Mouse (Mus musculus): Measurements from ENCODE around the gene Edc3. TPM values are rescaled to one million over a fixed set of nuclear protein-coding genes. Genes with fewer than 3 reads are reported as not detected.

The Edc3 gene
- total RNA-seq, 2 experiments from 2014 or later: 3.7 to 5.5 TPM

DNA sequence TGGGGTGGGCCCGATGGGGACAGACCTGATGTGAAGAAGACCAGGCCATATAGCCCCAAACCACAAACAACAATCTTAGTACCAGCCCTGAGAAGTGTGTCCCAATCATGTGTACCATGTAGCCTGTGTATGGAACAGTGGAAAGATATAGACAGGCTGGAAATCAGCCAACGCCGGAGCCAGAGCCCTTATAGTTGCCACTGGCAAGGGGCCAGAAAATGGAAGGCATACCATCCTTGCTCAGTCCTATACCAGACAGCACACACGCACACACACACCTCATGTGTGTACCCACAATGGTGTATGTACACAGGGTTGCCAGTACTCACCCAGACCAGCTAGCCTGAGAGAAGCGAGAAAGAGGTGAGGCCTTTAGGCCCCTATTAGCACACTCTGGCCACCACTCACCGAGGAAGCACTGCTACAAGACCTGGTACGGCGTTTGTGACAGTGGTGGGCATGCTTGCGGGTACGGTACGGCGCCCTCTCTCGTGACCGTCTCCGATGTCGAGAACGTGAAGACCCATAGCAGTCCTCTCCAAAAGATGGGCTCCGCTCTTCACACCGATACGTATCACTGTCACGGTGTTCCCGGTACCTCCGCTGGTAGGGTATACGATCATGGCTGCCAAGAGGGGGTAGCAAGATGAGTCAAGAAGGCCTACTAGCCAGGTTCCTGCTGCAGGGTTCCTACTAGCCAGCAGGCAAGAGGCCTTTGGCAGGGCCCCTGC, 52.2 kb downstream of the Edc3 start:
- ATAC-seq (ENCODE audit: poor library complexity, severe bottlenecking): no peak

GRCm38 (mm10) chr9:57761563-57762551, 53.5 kb downstream of the Edc3 start:
- no peak for ATAC-seq (ENCODE audit: poor library complexity, severe bottlenecking)

GRCm38 (mm10) chr9:57762563-57762991, 54.2 kb downstream of the Edc3 start:
- ATAC-seq (ENCODE audit: poor library complexity, severe bottlenecking): 0 out of 2 replicates have a peak, but pooled peaks have one; percentile 14

DNA sequence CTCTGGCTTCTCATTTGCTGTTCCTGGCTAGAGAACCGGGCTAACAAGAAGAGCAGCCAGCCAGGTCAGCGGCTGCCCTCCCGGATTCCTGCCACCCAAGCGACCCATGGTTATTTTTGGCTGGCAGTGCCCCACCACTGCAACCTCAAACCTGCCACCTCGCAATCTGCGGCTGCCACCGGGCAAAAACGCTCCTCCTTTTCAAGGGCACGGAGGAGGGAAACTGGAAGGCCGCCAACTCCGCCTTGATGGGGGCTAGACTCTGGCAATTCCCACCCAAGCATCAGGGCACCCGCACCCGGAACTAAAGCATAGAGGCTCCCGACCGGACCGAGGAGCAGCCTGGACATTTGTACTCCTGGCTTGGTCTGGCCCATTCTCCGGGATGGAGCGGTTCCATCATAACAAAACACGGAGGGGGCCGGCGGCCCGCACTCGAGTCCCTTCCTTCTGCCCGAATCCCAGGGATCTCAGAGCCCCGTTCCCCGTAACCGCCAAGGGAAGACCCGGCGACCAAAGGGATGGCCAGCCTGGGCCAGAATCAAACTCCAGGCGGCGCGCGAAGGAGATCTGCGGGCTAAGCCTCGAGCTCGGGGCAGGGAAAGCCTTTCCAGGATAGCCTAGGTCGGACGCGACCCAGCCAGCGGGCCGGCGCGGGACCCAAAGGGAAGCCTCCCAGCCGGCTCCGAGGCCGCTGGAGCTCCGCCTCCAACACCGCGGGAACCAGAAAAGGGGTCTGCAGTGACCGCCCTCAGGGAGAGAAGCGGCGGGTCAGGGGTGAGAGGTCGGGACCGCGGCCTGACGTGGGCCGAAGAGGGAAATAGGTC, 56.0 kb downstream of the Edc3 start:
- peak; percentile 4 for ATAC-seq (ENCODE audit: poor library complexity, severe bottlenecking)

GRCm38 (mm10) chr9:57764974-57765363, 56.6 kb downstream of the Edc3 start:
- peak; percentile 82 for ATAC-seq (ENCODE audit: poor library complexity, severe bottlenecking)

DNA sequence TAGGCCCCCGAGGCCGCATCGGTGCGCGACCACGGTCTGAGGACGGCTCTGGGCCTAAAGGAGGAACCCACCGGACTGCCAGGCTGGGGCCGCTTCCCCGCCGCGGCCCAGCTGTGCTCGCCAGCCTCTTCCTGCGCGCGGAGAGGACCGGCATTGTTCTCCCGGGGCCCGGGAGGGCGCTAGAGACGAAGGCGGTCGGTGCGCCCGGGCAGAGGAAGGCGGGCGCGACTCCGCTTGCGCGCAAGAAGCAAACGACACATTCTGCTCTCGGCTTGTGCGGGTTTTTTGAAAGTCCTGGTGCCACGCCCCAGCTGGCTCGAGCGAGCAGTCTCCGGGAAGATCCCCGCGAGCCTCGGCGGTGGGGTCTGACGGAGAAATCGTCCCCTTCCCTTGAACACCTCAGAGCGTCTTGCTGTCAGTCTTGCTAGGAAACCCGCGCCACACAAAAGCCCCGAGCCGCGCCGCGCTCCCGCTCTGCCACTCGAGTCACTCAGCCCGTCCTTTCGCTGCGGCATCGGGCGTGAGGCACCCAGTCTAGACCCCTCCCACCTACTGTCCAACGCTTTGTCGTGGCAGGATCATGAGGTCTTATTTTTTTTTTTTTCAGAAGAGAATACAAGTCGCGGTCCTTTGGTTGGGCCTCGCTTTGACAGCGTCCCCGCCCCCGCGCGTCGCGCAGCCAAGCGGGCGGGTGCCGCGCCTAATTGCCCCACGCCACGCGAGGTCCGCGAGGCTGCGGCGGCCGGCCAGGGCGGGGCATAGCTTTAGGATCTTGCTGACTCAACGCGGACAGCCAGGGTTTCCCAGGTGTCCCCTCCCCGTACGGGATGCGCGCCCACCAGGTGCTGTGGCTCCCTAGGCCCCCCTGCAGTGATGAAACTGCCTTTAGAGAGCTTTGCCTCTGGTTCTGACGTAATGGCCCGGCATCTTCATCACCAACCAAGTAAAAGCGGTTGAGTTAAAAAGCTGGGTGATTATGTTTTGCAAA, 57.3 kb downstream of the Edc3 start, which contains the start of gene Clk3:
Clk3 (minus strand) TSS at position 497 of the 988 bp plus-strand sequence.
- ATAC-seq (ENCODE audit: poor library complexity, severe bottlenecking): peak; percentile 65

DNA sequence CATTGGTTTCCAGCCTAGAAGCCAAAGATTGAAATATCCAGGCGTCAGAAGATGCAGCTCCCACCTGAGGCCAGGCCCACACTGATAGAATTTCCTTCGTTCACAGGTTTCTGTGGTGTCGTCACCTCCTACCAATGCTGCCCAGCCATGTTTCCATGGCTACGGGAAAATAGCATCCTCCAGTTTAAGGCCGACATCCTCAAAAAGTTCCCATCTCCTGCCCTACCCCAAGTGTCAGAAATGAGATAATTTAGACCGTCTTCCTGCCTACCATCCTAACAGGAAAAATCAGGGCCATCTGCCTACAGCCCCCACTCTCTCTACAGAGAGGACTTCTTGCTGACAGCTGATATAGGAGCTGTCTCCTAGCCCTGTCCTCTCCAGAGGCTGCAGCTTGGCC, 58.1 kb downstream of the Edc3 start:
- no peak for ATAC-seq (ENCODE audit: poor library complexity, severe bottlenecking)

- ATAC-seq (ENCODE audit: poor library complexity, severe bottlenecking): no peak
Observed at GRCm38 (mm10) chr9:57767231-57767630, 58.9 kb downstream of the Edc3 start.

DNA sequence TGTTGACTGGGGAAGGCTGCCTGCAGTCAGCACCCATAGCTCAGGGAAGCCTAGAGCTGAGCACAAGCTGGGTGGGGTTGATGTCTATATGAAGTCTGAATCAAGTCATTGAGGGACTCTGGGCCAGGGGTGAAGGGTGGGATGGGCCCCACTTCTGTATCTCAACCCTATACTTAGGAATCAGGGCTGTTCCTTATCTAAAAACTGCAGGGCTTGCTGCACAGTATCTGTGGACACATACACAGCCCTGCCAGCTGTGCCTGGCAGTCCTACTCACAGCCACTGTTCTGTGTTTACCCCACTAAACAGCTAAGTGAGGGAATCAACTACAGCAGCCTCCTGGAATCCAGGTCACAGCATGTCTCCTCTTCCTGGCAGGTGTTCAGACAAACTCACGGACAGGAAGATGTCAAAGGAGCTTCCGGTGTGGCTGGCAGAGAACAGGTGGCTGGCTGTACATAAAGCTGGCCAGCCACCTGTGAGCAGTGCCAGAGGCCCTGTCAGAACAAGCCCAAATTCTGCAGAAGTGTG, 61.3 kb downstream of the Edc3 start:
- no peak for ATAC-seq (ENCODE audit: poor library complexity, severe bottlenecking)

DNA sequence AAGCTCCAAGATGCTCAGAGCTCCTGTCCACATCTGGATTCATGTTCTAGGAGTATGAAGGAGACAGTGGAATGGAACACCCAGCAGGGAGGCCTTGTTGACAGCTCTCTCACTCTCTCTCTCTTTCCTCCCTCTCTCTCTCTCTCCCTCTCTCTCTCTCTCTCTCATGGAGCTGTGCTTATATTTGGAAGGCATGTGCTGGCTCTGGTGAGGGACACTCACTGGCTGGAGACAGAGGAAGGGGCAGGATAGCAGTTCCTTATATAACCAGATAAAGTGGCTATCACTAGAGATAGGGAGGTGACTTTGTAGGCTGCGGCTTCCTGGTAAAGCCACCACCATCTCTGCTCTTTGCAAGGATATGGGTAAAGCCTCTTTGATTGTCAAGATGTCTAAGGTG, 61.9 kb downstream of the Edc3 start:
- ATAC-seq (ENCODE audit: poor library complexity, severe bottlenecking): no peak

GRCm38 (mm10) chr9:57770836-57771235, 62.5 kb downstream of the Edc3 start:
- 0 out of 2 replicates have a peak, but pooled peaks have one; percentile 16 for ATAC-seq (ENCODE audit: poor library complexity, severe bottlenecking)

GRCm38 (mm10) chr9:57773754-57774153, 65.4 kb downstream of the Edc3 start:
- ATAC-seq (ENCODE audit: poor library complexity, severe bottlenecking): no peak

DNA sequence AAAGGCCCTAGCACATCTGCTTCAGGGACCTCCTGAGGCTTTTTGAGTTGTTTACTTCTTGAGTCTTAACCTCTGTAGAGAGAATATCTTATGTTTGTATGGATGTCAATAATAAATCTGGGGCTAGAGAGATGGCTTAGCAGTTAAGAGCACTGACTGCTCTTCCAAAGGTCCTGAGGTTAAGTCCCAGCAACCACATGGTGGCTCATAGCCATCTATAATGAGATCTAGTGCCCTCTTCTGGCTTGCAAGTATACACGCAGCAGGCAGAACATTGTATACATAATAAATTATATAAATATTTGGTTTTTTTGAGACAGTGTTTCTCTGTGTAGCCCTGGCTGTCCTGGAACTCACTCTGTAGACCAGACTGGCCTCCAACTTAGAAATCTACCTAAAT, 65.8 kb downstream of the Edc3 start:
- no peak for ATAC-seq (ENCODE audit: poor library complexity, severe bottlenecking)

DNA sequence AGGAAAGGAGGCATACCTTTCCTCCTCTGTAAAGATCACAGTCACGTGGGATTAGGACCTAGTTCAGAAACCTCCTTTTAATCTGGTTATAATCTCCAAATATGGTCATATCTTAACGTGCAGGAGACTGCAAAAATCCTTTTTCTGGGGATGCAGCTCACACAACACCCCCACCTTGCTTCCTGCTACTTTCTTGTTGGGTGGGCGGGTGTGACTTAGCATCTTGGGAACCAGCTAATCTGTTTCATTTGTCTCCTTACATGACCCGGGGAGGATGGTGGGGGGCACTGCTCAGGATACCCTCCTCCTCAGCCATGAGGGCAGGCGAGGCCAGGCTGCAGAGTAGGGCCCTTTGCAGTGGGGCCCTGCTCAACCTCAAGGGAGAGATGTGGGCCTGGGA, 66.7 kb downstream of the Edc3 start:
- no peak for ATAC-seq (ENCODE audit: poor library complexity, severe bottlenecking)

DNA sequence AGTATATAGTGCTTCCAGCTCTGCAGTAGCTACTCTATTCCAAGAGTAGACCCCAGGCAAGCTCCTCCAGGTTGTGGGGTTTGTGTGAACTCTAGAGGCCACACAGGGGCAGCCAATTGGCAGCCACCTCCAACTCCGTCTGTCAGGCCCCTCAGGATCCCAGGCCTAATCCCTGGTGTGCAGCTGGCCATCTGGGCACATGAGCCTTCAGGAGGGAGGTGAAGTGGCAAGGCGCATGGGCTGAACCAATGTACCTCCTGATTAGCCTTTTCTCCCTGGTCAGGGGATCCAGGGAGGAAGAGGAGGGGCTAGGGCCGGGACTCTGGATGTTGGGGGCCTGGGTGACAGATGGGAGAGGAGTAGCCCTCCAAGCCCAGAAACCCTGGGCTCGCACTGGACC, 67.4 kb downstream of the Edc3 start:
- no peak for ATAC-seq (ENCODE audit: poor library complexity, severe bottlenecking)

DNA sequence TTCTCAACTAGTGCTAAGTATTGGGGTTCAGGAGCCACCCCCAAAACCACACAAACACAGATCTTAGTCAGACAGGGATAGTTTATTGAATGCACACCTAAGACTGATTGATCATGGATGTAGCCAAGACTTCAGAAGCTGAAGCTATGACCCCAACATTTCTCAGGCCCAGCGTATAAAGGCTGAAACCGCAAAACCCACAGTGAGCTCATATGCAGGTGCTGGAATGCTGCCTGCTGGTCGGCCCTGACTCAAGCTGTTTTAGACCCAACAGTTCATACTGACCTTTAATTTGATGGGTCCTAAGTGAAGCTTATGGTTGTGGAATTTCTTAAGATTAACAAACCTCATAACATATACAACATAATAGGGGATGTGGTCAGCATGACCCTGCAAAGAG, 74.3 kb downstream of the Edc3 start:
- ATAC-seq (ENCODE audit: poor library complexity, severe bottlenecking): no peak

DNA sequence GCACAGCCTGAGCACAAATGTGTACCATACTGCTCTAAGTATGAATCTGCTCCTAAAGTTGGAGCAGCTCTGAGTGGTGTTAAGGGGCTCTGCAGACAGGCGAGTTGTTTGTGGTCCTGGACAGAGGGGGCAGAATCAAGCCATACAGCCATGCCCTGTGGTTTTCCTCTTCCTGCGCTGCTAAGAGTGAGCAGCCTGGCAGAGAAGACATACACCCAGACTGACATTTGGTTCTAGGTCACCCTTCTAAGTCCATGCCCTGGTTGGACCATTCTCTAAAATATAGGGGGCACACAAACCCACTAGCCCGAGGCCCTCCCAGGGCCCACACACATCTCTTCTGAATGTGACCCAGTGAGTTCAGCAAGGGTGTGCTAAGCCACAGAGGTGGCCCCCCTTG, 81.4 kb downstream of the Edc3 start:
- no peak for ATAC-seq (ENCODE audit: poor library complexity, severe bottlenecking)

DNA sequence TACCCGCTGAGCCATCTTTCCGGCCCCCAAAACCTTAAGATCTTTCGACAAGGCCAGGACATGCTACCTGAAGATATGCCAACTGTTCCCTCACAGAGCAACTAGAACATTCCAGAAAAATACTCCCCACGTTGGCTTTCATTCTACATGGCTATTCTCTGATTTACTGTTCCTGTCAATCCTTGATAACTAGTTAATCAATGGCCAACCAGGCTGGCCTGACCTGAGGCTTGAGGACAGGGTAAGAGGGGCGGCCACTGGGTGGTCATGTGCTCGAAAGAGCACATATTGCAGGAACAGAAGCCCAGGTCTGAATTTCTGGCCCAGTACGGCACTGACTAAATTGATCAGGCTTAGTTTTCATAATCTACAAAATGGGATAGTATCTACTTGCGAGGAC, 89.1 kb downstream of the Edc3 start:
- ATAC-seq (ENCODE audit: poor library complexity, severe bottlenecking): no peak

GRCm38 (mm10) chr9:57798725-57799253, 90.4 kb downstream of the Edc3 start:
- ATAC-seq (ENCODE audit: poor library complexity, severe bottlenecking): peak; percentile 86

All from megakaryocyte, adult 5-6 weeks (primary cell).